Comparison of ENCODE assay signal across 8 mouse cellular contexts in genomic region chr9:21616232-21616781, GRCm38 (mm10). TPM values are rescaled to one million over a fixed set of nuclear protein-coding genes. Genes with fewer than 3 reads are reported as not detected.
DNase-seq lines count a peak whose midpoint lies in the region; ATAC-seq lines count a peak whose summit lies in the region.

No protein-coding gene starts in this region.

- peaks cover 12% of the 10 kb centered on the region; the same call in 1 of the 2 replicates for H3K4me1 ChIP-seq in intestine, embryonic 14.5 days (replicated peaks; ENCODE audit: control insufficient read depth, insufficient read depth, low read length)
- H3K4me1 ChIP-seq in megakaryocyte, embryonic 14.5 days, result peaks cover 56% of the 10 kb centered on the region

- peak overlapping the region; percentile 91 for H3K9ac ChIP-seq in intestine, embryonic 14.5 days (ENCODE audit: low read length)

- H3K27ac ChIP-seq in intestine, embryonic 14.5 days (ENCODE audit: low read depth), result peak overlapping the region; percentile 96

- peak; percentile 84 for ATAC-seq in intestine, embryonic 14.5 days (replicated peaks; ENCODE audit: low FRiP score, low TSS enrichment, low read depth)

- H3K4me3 ChIP-seq in intestine, embryonic 14.5 days (ENCODE audit: low read depth, low read length), result peak overlapping the region; percentile 86
- peak overlapping the region; percentile 93 for H3K4me3 ChIP-seq in megakaryocyte, embryonic 14.5 days (replicated peaks)

- no peaks in the 10 kb centered on the region for H3K9me3 ChIP-seq in intestine, embryonic 14.5 days (ENCODE audit: control insufficient read depth, low read length)
- H3K9me3 ChIP-seq in megakaryocyte, embryonic 14.5 days, result no peaks in the 10 kb centered on the region

- intact Hi-C loops in gastrocnemius, postnatal 14 days (cut with DNase I; ENCODE audit: low total_unique reads), result no loop called here
- intact Hi-C loops in left cerebral cortex, postnatal 10 days (cut with DNase I), result no loop called here

- H3K4me2 ChIP-seq in intestine, embryonic 14.5 days (ENCODE audit: low read length), result peak overlapping the region; percentile 78

- DNase-seq in adrenal gland, adult (ENCODE audit: inconsistent age in 2 of 2, low spot score in 1 of 2), result peak; percentile 91 to 96
- peak; percentile 95 for DNase-seq in embryo, embryonic 10 days (ENCODE audit: low spot score)
- DNase-seq in gastrocnemius, postnatal 14 days, result peak; percentile 92
- DNase-seq in intestine, embryonic 14.5 days (ENCODE audit: low spot score), result no peak
- peak; percentile 80 to 95 for DNase-seq in left cerebral cortex, postnatal 10 days (ENCODE audit: extremely low spot score in 1 of 2, low spot score in 2 of 2)
- peak; percentile 90 to 91 for DNase-seq in right cerebral cortex, postnatal 10 days (ENCODE audit: low spot score in 2 of 2)
- DNase-seq in urinary bladder, postnatal 36 days (ENCODE audit: low spot score in 2 of 2), result peak; percentile 76 to 85

- no peaks in the 10 kb centered on the region for H3K27me3 ChIP-seq in intestine, embryonic 14.5 days (replicated peaks; ENCODE audit: control insufficient read depth, insufficient read depth, low read length)
- H3K27me3 ChIP-seq in megakaryocyte, embryonic 14.5 days (replicated peaks), result no peaks in the 10 kb centered on the region

- under 1% methylated on average over 57 of the region's 57 CpGs for WGBS in intestine, embryonic 14.5 days

- peaks cover 5% of the 10 kb centered on the region for H3K36me3 ChIP-seq in intestine, embryonic 14.5 days (ENCODE audit: control insufficient read depth, insufficient read depth, low read length)
- peaks cover 7% of the 10 kb centered on the region for H3K36me3 ChIP-seq in megakaryocyte, embryonic 14.5 days (replicated peaks; ENCODE audit: low read length)

RNA-seq across cellular contexts. Expression of gene Smarca4, which starts 0.3 kb away (rescaled TPM):
- total RNA-seq in gastrocnemius, postnatal 14 days (2021), result 10 to 100 TPM; 42.5 to 49.8 TPM
- polyA plus RNA-seq in intestine, embryonic 14.5 days (2014; fragmentation: Nextera tagmentation; extraction: Ambion mirVana), result 92.6 and 96.3 TPM in 2 replicates
- 100 to 1,000 TPM; 129 to 137 TPM for total RNA-seq in left cerebral cortex, postnatal 10 days (2021)
- polyA plus RNA-seq in megakaryocyte, embryonic 14.5 days (2012; ENCODE audit: insufficient read depth, low replicate concordance), result 87.8 and 89.2 TPM in 2 replicates

RNA-seq across cellular contexts. Expression of gene Yipf2, which starts 23.7 kb away (rescaled TPM):
- 1 to 10 TPM; 4.6 to 5.8 TPM for total RNA-seq in gastrocnemius, postnatal 14 days (2021)
- 20.8 and 23.3 TPM in 2 replicates for polyA plus RNA-seq in intestine, embryonic 14.5 days (2014; fragmentation: Nextera tagmentation; extraction: Ambion mirVana)
- total RNA-seq in left cerebral cortex, postnatal 10 days (2021), result 10 to 100 TPM; 12.7 to 13.9 TPM
- polyA plus RNA-seq in megakaryocyte, embryonic 14.5 days (2012; ENCODE audit: insufficient read depth, low replicate concordance), result 3.6 and 8.0 TPM in 2 replicates

RNA-seq across cellular contexts. Expression of gene Timm29, which starts 23.8 kb away (rescaled TPM):
- total RNA-seq in gastrocnemius, postnatal 14 days (2021), result 10 to 100 TPM; 41.4 to 44.5 TPM
- 32.7 and 32.9 TPM in 2 replicates for polyA plus RNA-seq in intestine, embryonic 14.5 days (2014; fragmentation: Nextera tagmentation; extraction: Ambion mirVana)
- total RNA-seq in left cerebral cortex, postnatal 10 days (2021), result 10 to 100 TPM; 47.6 to 50.7 TPM
- polyA plus RNA-seq in megakaryocyte, embryonic 14.5 days (2012; ENCODE audit: insufficient read depth, low replicate concordance), result 4.0 and 8.8 TPM in 2 replicates
